Mouse (Mus musculus) liver, embryonic 18 days (tissue): ENCODE measurements around the gene Gm3739. TPM values are rescaled to one million over a fixed set of nuclear protein-coding genes. Genes with fewer than 3 reads are reported as not detected.

ENCODE experiments used
- polyA plus RNA-seq: library from polyadenylated mRNA; depleted of rRNA; stranded (reverse); fragments of >200 nt; gene quantifications from 2 replicates; pipeline ENCODE4 v1.2.3, GENCODE M21; 2012; rRNA removed

Gm3739 gene
- polyA plus RNA-seq, result 0.03 and 0.06 TPM in 2 replicates

GRCm38 (mm10) chr14:7314661-7315060, at the start of gene Gm3739:
Gene Gm3739 (minus strand): TSS chr14:7315049.

DNA sequence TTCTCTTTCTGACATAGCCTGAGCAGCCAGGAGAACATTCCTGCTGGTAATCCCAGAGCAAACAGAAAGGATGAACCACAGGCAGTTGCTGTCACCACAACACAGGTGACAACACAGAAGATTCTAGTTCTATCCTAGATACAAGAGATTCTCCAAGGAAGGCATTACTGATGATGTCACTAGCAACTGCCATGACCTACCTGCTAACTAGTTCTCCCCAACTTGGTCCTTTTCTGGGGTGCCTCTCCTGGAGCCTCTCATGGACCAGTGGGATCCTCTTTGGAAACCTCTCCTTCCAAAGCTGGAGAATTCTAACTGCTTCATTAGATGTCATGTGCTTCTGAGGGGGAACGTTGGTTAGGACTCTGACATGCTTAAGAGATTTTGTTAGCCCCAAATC, 17.4 kb upstream of the Gm3739 start, which contains the start of gene Gm5797:
TSS of gene Gm5797 (minus strand) at position 101 of the 400 bp plus-strand sequence.

GRCm38 (mm10) chr14:7264614-7265013, 50.2 kb downstream of the Gm3739 start, which contains the start of gene Gm3727:
Gene Gm3727 (minus strand): TSS chr14:7264714.

Other genes starting within 250 kb of the Gm3739 start
- gene Gm3696, start 214.4 kb downstream of the Gm3739 start, polyA plus RNA-seq, result 0.06 and 0.07 TPM in 2 replicates
- not detected in 2 replicates for gene Gm6676, start 189.6 kb downstream of the Gm3739 start, polyA plus RNA-seq
- 0.16 and 0.18 TPM in 2 replicates for gene Gm3512, start 140.5 kb downstream of the Gm3739 start, polyA plus RNA-seq
- not detected in 2 replicates for gene Gm16434, start 120.5 kb downstream of the Gm3739 start, polyA plus RNA-seq
- not detected in 2 replicates for gene Gm3727, start 50.3 kb downstream of the Gm3739 start, polyA plus RNA-seq
- gene Gm5797, start 17.3 kb upstream of the Gm3739 start, polyA plus RNA-seq, result not detected in 2 replicates
- gene Gm8374, start 50.1 kb upstream of the Gm3739 start, polyA plus RNA-seq, result not detected in 2 replicates
- not detected in 2 replicates for gene Gm3755, start 135.9 kb upstream of the Gm3739 start, polyA plus RNA-seq
- gene Gm3752, start 168.7 kb upstream of the Gm3739 start, polyA plus RNA-seq, result 0.05 and 0.08 TPM in 2 replicates